Mouse (Mus musculus): ENCODE measurements at regions not wholly inside any gene's neighbourhood (a gene's known extent, or its start where the extent isn't known, plus 50 kb on each side); places are given as distances from the start of the nearest gene placed in this dataset.

DNA sequence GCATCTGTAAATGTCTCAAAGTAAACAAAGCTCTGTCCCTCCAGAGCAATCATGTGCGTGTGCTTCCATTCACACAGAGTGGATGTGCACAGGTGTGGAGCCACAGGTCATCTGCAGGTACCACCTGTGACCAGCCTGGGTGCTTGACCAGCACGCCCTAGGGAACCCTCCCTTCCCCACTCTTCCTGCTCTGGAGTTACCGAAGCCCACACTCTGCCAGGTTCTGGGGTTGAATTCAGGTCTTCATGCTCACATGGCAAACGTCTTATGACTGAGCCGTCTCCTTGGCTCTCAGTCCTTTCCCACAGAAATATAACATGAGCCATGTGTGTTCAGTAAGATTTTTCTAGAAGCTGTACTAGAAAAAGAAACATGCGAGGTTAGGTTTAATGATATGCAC is 140.0 kb upstream of the Irf2bp2 start:
- Histone ChIP-seq H3K4me1 (ENCODE audit: control insufficient read depth in 1 of 2, insufficient read depth in 2 of 2, low read length in 2 of 2) (no peaks in the 10 kb centered on the region; a peak in 1 of 4 replicates), H3K79me2 (ENCODE audit: control insufficient read depth, insufficient read depth, low read length, poor library complexity) (no peaks in the 10 kb centered on the region), H3K4me3 (ENCODE audit: control insufficient read depth in 1 of 2, insufficient read depth in 1 of 2, low read depth in 2 of 2, low read length in 2 of 2) (no peak overlapping the region), H3K9ac (ENCODE audit: control insufficient read depth, low read depth, low read length, poor library complexity, severe bottlenecking) (no peak overlapping the region), H3K27ac (ENCODE audit: control insufficient read depth, low read depth, low read length) (no peak overlapping the region), H3K36me3 (ENCODE audit: control insufficient read depth in 1 of 2, insufficient read depth in 2 of 2, low read length in 2 of 2) (no peaks in the 10 kb centered on the region), H3K27me3 (ENCODE audit: control insufficient read depth in 1 of 2, insufficient read depth in 2 of 2, low read length in 2 of 2) (peaks cover 0 to 1% of the 10 kb centered on the region in 2 experiments; a peak in 2 of 4 replicates), H3K9me3 (replicated peaks; ENCODE audit: insufficient read depth, low read length) (no peaks in the 10 kb centered on the region)
- TF ChIP-seq RCOR1 (IDR thresholded peaks at IDR 0.05; ENCODE audit: low read depth, low read length) (no peak), TAL1 (IDR thresholded peaks at IDR 0.05; ENCODE audit: low read length) (no peak), CHD2 (IDR thresholded peaks at IDR 0.05; ENCODE audit: low read length) (no peak), NRF1 (IDR thresholded peaks at IDR 0.05; ENCODE audit: insufficient read depth, low read depth, low read length, poor library complexity, severe bottlenecking) (no peak), MXI1 (IDR thresholded peaks at IDR 0.05; ENCODE audit: low read depth, low read length) (no peak), EP300 (IDR thresholded peaks at IDR 0.05; ENCODE audit: low read depth in 1 of 2, low read length in 2 of 2) (no peak), ELF1 (IDR thresholded peaks at IDR 0.05; ENCODE audit: low read depth, low read length) (no peak), CHD1 (IDR thresholded peaks at IDR 0.05; ENCODE audit: low read depth, low read length) (no peak), SIN3A (IDR thresholded peaks at IDR 0.05; ENCODE audit: low read length) (no peak), MEF2A (IDR thresholded peaks at IDR 0.05; ENCODE audit: extremely low read depth, insufficient replicate concordance, low read depth, low read length, poor library complexity, severe bottlenecking) (no peak), UBTF (IDR thresholded peaks at IDR 0.05; ENCODE audit: borderline replicate concordance, insufficient read depth, low read depth, low read length) (no peak), KAT2A (conservative IDR thresholded peaks at IDR 0.05; ENCODE audit: low read depth, low read length) (no peak), SMC3 (IDR thresholded peaks at IDR 0.05; ENCODE audit: low read depth, low read length) (no peak), POLR2AphosphoS5 (IDR thresholded peaks at IDR 0.05; ENCODE audit: borderline replicate concordance, low read depth, low read length) (no peak), MYC (IDR thresholded peaks at IDR 0.05; ENCODE audit: low read depth, low read length) (no peak), GABPA (IDR thresholded peaks at IDR 0.05; ENCODE audit: low read depth, low read length) (no peak)
- DNase-seq (ENCODE audit: low read depth, low spot score): no peak

DNA sequence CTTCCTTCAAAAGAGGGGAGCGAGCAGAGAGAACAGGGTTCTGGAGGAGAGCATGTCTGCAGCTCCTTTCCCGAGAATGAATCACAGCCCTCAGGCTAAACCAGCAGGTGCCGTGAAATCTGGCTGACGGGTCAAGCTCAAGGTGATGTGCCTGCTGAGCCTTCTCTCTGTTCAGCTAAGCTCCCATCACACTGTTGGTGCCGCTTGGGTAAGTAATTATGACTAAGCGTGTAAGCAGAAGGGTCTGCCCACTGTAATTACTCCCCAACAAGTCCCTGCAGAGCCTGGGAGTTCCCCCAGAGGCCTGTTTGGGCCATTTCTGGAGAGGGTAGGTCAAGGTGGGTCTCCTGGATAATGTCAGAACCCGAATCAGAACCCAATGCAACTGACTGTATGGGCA is 139.5 kb upstream of the Irf2bp2 start:
- Histone ChIP-seq H3K79me2 (ENCODE audit: control insufficient read depth, insufficient read depth, low read length, poor library complexity) (no peaks in the 10 kb centered on the region), H3K4me3 (ENCODE audit: control insufficient read depth in 1 of 2, insufficient read depth in 1 of 2, low read depth in 2 of 2, low read length in 2 of 2) (no peak overlapping the region), H3K4me1 (ENCODE audit: control insufficient read depth in 1 of 2, insufficient read depth in 2 of 2, low read length in 2 of 2) (no peaks in the 10 kb centered on the region; a peak in 1 of 4 replicates), H3K27ac (ENCODE audit: control insufficient read depth, low read depth, low read length) (no peak overlapping the region), H3K9me3 (replicated peaks; ENCODE audit: insufficient read depth, low read length) (no peaks in the 10 kb centered on the region), H3K27me3 (ENCODE audit: control insufficient read depth in 1 of 2, insufficient read depth in 2 of 2, low read length in 2 of 2) (peaks cover 0 to 1% of the 10 kb centered on the region in 2 experiments; a peak in 2 of 4 replicates), H3K36me3 (ENCODE audit: control insufficient read depth in 1 of 2, insufficient read depth in 2 of 2, low read length in 2 of 2) (no peaks in the 10 kb centered on the region), H3K9ac (ENCODE audit: control insufficient read depth, low read depth, low read length, poor library complexity, severe bottlenecking) (no peak overlapping the region)
- DNase-seq (ENCODE audit: low read depth, low spot score): no peak
- TF ChIP-seq MXI1 (IDR thresholded peaks at IDR 0.05; ENCODE audit: low read depth, low read length) (no peak), CTCF (IDR thresholded peaks at IDR 0.05 in 2 of 3, conservative IDR thresholded peaks at IDR 0.05 in 1 of 3; ENCODE audit: control insufficient read depth in 1 of 3, insufficient read depth in 1 of 3, low read depth in 2 of 3, low read length in 3 of 3, poor library complexity in 1 of 3, severe bottlenecking in 1 of 3) (no peak), TBP (IDR thresholded peaks at IDR 0.05; ENCODE audit: low read depth, low read length) (no peak), ETS1 (IDR thresholded peaks at IDR 0.05; ENCODE audit: low read depth, low read length) (no peak)
